Mouse (Mus musculus): ENCODE results near the gene Mesd. TPM values are rescaled to one million over a fixed set of nuclear protein-coding genes. Genes with fewer than 3 reads are reported as not detected.

Gene Mesd
- polyA plus RNA-seq, 1 experiment from 2014 or later = 67.5 TPM

DNA sequence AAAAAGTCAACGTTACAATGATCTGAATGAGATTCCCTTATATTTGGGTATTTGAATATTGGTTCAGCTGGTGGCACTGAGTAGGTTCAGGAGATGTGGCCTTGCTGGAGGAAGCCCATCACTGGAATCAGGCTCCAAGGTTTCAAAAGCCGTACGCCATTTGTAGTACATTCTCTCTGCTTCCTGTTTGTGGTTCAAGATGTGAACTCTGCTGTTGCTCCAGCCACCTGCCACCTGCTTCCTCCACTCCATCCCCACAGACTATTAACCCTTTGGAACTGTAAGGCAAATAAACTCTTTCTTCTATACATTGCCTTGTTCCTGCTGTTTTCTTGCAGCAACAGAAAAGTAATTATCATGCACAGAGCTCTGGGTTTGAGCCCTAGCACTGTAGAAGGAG is 27.6 kb downstream of the Mesd start:
- DNase-seq (ENCODE audit: low spot score) = peak; percentile 68

DNA sequence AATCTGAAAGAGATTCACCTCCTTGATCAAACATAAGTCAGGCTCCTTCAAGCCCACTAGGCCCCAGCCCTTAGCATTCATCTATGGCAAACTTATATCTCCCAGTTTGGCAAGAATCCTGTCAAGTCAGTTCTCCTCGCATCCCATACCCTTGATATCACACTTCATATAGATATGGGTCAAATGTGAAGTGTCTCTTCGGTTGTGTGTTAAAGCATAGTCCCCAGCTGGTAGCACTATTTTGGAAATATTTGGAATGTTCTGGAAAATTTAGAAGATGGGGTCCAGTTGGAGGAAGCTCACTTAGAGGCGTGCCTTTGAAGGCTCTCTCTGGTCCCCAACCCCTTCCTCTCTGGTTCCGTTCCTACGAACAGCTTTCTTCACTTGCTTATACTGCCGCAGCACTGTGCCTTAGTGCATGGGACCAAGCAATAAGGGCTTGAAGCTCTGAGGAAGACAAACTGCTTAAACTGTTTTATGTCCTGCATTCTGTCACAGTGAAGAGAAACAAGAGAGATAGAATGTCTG is 29.2 kb downstream of the Mesd start:
- no peak for DNase-seq (ENCODE audit: low spot score)

DNA sequence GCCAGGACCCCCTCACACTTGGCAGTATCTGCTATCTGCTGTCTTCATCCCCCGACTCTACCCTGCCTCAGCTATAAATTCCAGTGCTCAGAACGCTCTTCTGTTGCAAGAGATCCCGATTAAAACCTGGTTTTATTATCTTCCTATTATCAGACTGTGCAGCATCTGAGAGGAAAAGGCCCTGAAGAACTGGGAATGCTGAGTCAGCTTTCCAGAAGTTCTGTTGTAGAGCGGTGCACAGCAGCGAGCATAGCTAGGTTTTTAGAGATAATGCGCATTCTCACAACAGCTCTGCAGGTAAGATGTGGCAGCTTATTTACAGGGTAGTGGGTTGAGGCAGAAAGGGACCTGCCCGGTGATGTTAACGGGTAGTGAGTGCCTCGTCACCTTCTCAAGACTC is 29.7 kb downstream of the Mesd start:
- DNase-seq (ENCODE audit: low spot score) = no peak

DNA sequence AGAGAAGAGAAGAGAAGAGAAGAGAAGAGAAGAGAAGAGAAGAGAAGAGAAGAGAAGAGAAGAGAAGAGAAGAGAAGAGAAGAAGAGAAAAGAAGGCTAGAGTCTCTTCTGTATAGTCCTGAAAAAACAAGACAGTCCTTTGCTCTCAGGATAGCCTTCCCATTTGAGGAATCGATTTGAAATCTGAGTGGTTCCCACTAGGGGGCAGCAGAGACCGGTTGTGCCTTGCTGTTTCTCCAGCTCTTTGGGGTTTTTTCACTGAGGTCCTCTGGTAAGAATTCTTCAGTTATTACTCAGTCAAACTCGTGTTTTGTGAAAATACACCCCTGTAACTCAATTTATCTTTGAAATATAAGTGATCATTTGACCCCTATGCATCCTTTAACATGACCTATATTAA is 30.3 kb downstream of the Mesd start:
- peak; percentile 66 for DNase-seq (ENCODE audit: low spot score)

DNA sequence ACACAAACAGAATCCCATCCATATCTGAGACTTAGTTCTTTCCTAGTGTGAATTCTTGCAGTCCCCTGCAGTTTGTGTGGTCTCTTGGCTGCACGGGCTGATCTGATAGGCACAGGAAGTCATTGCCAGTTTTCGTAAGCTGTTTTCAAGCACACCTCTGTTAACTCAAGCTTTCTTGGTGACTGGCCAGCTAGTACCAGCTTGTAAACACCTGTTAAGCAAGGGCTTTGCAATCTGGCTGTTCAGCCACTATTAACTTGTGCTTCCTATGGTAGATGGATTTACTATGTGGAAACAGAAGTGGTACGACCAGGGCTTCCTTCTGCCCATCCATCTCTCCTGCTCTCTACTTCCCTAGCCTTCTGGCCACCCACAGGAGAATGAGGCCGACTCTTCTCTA is 36.0 kb downstream of the Mesd start:
- no peak for DNase-seq (ENCODE audit: low spot score)

DNA sequence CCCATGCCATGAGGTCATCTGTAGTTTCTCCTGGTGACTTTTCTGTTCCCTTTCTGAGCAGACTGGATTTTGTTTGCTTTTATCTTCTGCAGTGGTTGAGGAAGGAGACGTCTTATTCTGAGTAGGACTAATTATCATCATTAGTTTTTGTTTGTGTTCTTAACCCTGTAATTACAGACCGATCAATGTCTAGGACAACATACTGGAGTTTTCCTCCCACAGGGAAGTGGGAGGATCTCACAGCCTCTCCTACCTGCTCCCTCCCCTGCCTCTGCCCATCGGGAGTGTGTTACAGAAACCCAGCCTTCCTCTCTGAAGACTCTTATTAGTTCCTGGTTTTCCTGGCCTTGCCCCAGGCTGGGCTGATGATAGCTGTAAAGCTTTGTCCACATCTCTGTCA is 37.4 kb downstream of the Mesd start:
- no peak for DNase-seq (ENCODE audit: low spot score)

DNA sequence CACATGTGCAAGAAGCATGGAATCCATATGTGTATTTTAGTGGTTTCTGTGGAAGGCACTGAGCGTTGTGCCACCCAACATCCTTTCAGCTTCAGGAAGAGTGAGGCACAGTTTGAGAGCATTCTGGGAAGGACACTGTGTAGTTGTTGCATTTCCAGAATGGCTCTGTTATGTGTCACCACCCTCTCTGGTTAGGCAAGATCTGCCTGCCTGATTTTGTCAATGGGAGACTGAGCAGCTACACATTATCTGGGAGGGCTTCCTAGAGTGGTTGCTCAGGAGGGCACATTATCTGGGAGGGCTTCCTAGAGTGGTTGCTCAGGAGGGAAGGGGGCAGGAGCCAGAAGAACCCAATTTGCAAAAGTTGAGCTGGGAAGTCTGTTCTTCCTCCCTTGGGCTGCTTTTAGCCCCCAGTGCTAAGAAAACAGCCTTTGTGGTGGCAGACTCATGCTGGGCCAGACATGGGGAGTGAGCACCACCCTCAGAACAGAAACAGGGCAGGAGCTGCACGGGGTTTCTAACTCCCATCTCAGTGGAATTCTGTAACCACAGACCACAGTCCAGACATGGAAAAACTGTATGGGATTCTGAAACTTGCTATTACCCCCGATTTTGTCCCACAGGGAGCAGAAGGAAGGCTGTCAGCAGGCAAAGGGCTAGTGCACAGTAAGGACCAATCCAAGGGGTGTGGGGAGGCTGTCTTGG is 54.9 kb downstream of the Mesd start:
- DNase-seq (ENCODE audit: low spot score) = no peak

DNA sequence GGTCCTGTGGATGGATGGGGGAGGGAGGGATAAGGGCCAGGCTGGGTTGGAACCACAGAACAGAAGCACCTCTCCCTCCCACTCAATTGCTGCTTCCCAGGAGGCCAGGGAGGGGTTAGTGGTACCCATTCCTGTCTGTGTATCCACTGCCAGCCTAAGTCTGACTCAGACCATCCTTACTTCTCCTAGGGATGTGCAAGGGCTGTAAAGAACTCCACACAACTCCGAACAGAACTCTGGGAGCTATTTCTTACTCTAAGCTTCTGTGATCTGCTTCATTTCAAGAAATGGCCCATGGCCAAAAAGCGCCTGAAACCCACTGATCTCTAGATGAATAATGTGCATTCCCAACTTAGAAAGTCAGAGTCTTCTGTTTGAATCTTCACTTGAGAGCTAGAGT is 55.9 kb downstream of the Mesd start:
- no peak for DNase-seq (ENCODE audit: low spot score)

DNA sequence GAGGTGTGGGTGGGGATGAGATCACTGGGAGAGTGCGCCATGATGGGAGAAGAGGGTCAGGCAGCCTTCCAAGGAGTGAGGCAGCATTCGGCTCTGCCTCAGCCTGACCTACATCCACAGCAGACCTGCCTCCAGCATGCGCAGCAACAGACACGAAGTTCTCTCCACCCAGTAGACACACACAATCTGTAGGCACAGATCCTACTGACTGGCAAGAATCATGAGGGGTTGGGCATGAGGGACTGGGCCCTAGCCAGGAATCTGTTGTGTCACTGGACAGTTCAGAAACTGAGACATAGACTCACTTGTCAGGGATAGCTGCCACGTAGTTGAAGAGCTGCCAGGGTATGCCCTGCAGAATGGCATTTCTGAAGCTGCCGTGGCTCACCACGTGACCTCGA is 57.4 kb downstream of the Mesd start:
- no peak for DNase-seq (ENCODE audit: low spot score)

DNA sequence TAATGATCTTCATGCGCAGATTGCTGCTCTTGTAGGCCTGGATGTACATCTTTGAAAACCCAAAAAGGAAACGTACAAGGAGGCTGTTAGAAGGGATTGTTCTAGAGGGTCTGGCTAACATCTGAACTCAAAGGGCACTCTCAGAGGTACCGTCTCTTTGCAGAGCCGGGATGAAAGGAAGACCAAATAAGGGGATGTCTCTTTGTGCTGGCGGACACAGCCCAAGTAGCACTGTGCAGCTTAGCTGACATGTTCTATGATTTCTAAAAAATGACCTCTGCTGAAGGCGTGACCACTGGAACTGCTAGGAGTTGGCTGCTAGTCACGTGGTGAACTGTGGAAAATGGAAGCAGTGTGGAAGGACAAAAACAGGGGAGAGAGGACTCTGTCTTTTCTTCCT is 64.5 kb downstream of the Mesd start:
- no peak for DNase-seq (ENCODE audit: low spot score)

DNA sequence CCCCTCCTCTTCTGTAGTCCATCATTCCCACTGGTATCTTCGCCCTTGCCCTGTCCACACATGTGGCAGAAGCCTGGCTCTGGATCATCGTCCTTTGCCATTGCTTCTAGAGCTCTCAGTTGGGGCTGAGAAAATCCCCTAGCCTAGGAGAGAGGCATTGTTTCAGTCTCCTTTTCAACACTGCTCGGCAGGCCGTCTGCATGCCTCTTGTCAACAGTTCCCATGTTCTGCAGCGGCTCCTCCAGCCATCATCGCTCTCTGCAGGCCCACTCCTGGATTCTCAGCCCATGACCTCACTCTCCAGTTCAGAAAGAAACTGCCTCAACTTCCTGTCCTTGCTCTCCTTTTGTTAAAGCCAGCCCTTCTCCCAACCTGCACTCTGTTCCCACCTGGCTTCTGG is 65.4 kb downstream of the Mesd start:
- DNase-seq (ENCODE audit: low spot score) = no peak

Other genes with a start within 250 kb of the Mesd start
- gene Il16, start 138.7 kb upstream of the Mesd start, polyA plus RNA-seq (2015; fragmentation: Nextera tagmentation; extraction: Ambion mirVana) = 157 and 175 TPM in 2 replicates
- gene Cfap161, start 89.6 kb upstream of the Mesd start, polyA plus RNA-seq (2015; fragmentation: Nextera tagmentation; extraction: Ambion mirVana) = 0.40 and 0.44 TPM in 2 replicates
- 4.5 and 5.6 TPM in 2 replicates for gene Tlnrd1, start 161 bp upstream of the Mesd start, polyA plus RNA-seq (2015; fragmentation: Nextera tagmentation; extraction: Ambion mirVana)
- 0.03 TPM in 1 of 2 replicates, not detected in the other for gene Cemip, start 202.0 kb downstream of the Mesd start, polyA plus RNA-seq (2015; fragmentation: Nextera tagmentation; extraction: Ambion mirVana)